Mouse (Mus musculus): ENCODE measurements around the gene Far1. TPM values are rescaled to one million over a fixed set of nuclear protein-coding genes. Genes with fewer than 3 reads are reported as not detected.

Far1 gene
- total RNA-seq, 2 experiments from 2014 or later, result 23.6 to 25.2 TPM

Other genes starting within 250 kb of the Far1 start
- gene Btbd10, start 144.4 kb upstream of the Far1 start, total RNA-seq (2021), result 10 to 100 TPM in 1 of 2 experiments, 1 to 10 TPM in 1; 9.1 to 11.0 TPM
- not detected for gene Pth, start 125.3 kb upstream of the Far1 start, total RNA-seq (2021)